Mouse (Mus musculus) heart, embryonic 10.5 days (tissue): Measurements from ENCODE around the gene Gpr157. TPM values are rescaled to one million over a fixed set of nuclear protein-coding genes. Genes with fewer than 3 reads are reported as not detected.

Experiments
- DNase-seq: peaks from one replicate; pipeline ENCODE4 v3.0.0-alpha.2; 2017; ENCODE audit warnings: low spot score
- H3K27ac ChIP-seq: fragments of 300-500 bp; sonication (generic); 2 replicates; pipeline ENCODE4 v1.5.1; 2016; ENCODE audit warnings: mild to moderate bottlenecking
- H3K27me3 ChIP-seq: fragments of 300-500 bp; sonication (generic); 2 replicates; pipeline ENCODE4 v1.6.1; 2016; ENCODE audit warnings: mild to moderate bottlenecking; ENCODE audit not compliant: poor library complexity, insufficient read depth, severe bottlenecking
- H3K36me3 ChIP-seq: fragments of 300-500 bp; sonication (generic); 2 replicates; pipeline ENCODE4 v1.6.1; 2016; ENCODE audit warnings: mild to moderate bottlenecking, moderate library complexity
- H3K4me1 ChIP-seq: fragments of 300-500 bp; sonication (generic); 2 replicates; pipeline ENCODE4 v1.6.1; 2016; ENCODE audit warnings: mild to moderate bottlenecking
- H3K4me3 ChIP-seq: fragments of 300-500 bp; sonication (generic); 2 replicates; pipeline ENCODE4 v1.5.1; 2016; ENCODE audit warnings: mild to moderate bottlenecking, moderate library complexity
- H3K9me3 ChIP-seq: fragments of 300-500 bp; sonication (generic); 2 replicates; pipeline ENCODE4 v1.6.1; 2016; ENCODE audit warnings: mild to moderate bottlenecking, moderate library complexity
- WGBS: fragments of 180-500 bp; shearing (Covaris S2); methylation state at CpG from one replicate; pipeline ENCODE4 v1.1.7; 2016; 5-methylcytosine and 5-hydroxymethylcytosine counted together
- polyA plus RNA-seq: library from polyadenylated mRNA; unstranded; fragments of >200 nt; fragmentation: Nextera tagmentation; extraction: Ambion mirVana; gene quantifications from 2 replicates; pipeline ENCODE4 v1.2.1, GENCODE M21; 2016

Gpr157 gene
- polyA plus RNA-seq, 1 experiment from 2014 or later: 0.85 TPM

GRCm38 (mm10) chr4:150121430-150121829 lies 34.3 kb downstream of the Gpr157 start:
- Histone ChIP-seq H3K27me3 (peaks cover 10% of the 10 kb centered on the region), H3K4me1 (peaks cover 34% of the 10 kb centered on the region), H3K27ac (no peak overlapping the region), H3K4me3 (no peak overlapping the region), H3K36me3 (no peaks in the 10 kb centered on the region), H3K9me3 (no peaks in the 10 kb centered on the region)
- 62% methylated on average over 8 of the region's 8 CpGs for WGBS
- no peak for DNase-seq

- H3K27me3 ChIP-seq: peaks cover 10% of the 10 kb centered on the region
- WGBS: 34% methylated on average over 3 of the region's 3 CpGs
- H3K9me3 ChIP-seq: no peaks in the 10 kb centered on the region
- no peak for DNase-seq
- no peaks in the 10 kb centered on the region for H3K36me3 ChIP-seq
- no peak overlapping the region for H3K27ac ChIP-seq
- no peak overlapping the region for H3K4me3 ChIP-seq
- H3K4me1 ChIP-seq: peaks cover 34% of the 10 kb centered on the region
These were observed 35.3 kb downstream of the Gpr157 start for GRCm38 (mm10) chr4:150122476-150122875.

- H3K27ac ChIP-seq: no peak overlapping the region
- DNase-seq: no peak
- peaks cover 24% of the 10 kb centered on the region for H3K4me1 ChIP-seq
- no peaks in the 10 kb centered on the region for H3K9me3 ChIP-seq
- peaks cover 10% of the 10 kb centered on the region; the same call in 1 of the 2 replicates for H3K27me3 ChIP-seq
- no peaks in the 10 kb centered on the region for H3K36me3 ChIP-seq
- no peak overlapping the region for H3K4me3 ChIP-seq
- 85% methylated on average over 5 of the region's 5 CpGs for WGBS
These were observed 39.2 kb downstream of the Gpr157 start for GRCm38 (mm10) chr4:150126373-150126772.

GRCm38 (mm10) chr4:150127894-150128293 lies 40.7 kb downstream of the Gpr157 start:
- H3K9me3 ChIP-seq: no peaks in the 10 kb centered on the region
- H3K36me3 ChIP-seq: no peaks in the 10 kb centered on the region
- no peak for DNase-seq
- H3K27ac ChIP-seq: no peak overlapping the region
- 90% methylated on average over 7 of the region's 7 CpGs for WGBS
- H3K4me1 ChIP-seq: peaks cover 22% of the 10 kb centered on the region
- no peak overlapping the region for H3K4me3 ChIP-seq
- H3K27me3 ChIP-seq: peaks cover 4% of the 10 kb centered on the region; the same call in 1 of the 2 replicates

GRCm38 (mm10) chr4:150128571-150128970 lies 41.4 kb downstream of the Gpr157 start:
- no peak for DNase-seq
- Histone ChIP-seq H3K36me3 (no peaks in the 10 kb centered on the region), H3K27me3 (0 out of 2 replicates have a peak, but pooled peaks cover under 1% of the 10 kb centered on the region), H3K27ac (no peak overlapping the region), H3K4me3 (no peak overlapping the region), H3K9me3 (no peaks in the 10 kb centered on the region), H3K4me1 (peaks cover 26% of the 10 kb centered on the region)
- WGBS: 81% methylated on average over 8 of the region's 8 CpGs

GRCm38 (mm10) chr4:150130661-150131060 lies 43.5 kb downstream of the Gpr157 start:
- Histone ChIP-seq H3K36me3 (no peaks in the 10 kb centered on the region), H3K4me1 (peaks cover 30% of the 10 kb centered on the region), H3K9me3 (no peaks in the 10 kb centered on the region), H3K27ac (no peak overlapping the region), H3K27me3 (peaks cover 4% of the 10 kb centered on the region; the same call in 1 of the 2 replicates), H3K4me3 (no peak overlapping the region)
- no peak for DNase-seq
- WGBS: 33% methylated on average over 2 of the region's 2 CpGs

- WGBS: 27% methylated on average over 24 of the region's 24 CpGs
These were observed 45.6 kb downstream of the Gpr157 start for GRCm38 (mm10) chr4:150132692-150133271.

GRCm38 (mm10) chr4:150135254-150135653 lies 48.1 kb downstream of the Gpr157 start:
- Histone ChIP-seq H3K4me3 (no peak overlapping the region), H3K9me3 (no peaks in the 10 kb centered on the region), H3K27me3 (peaks cover 16% of the 10 kb centered on the region), H3K36me3 (no peaks in the 10 kb centered on the region), H3K4me1 (peaks cover 60% of the 10 kb centered on the region), H3K27ac (no peak overlapping the region; the same call in 1 of the 2 replicates)
- DNase-seq: no peak
- 79% methylated on average over 7 of the region's 7 CpGs for WGBS

More at GRCm38 (mm10) chr4:150132692-150133271, 45.6 kb downstream of the Gpr157 start:
- Histone ChIP-seq H3K9me3 (no peaks in the 10 kb centered on the region), H3K36me3 (no peaks in the 10 kb centered on the region), H3K4me1 (peaks cover 44% of the 10 kb centered on the region), H3K27me3 (peaks cover 4% of the 10 kb centered on the region; the same call in 1 of the 2 replicates), H3K27ac (peak overlapping the region; percentile 47; the same call in 1 of the 2 replicates), H3K4me3 (peak overlapping the region; percentile 54)
- DNase-seq: no peak

- H3K4me1 ChIP-seq: peaks cover 46% of the 10 kb centered on the region
- H3K36me3 ChIP-seq: no peaks in the 10 kb centered on the region
- H3K4me3 ChIP-seq: no peak overlapping the region
- DNase-seq: peak; percentile 88
- no peak overlapping the region for H3K27ac ChIP-seq
- WGBS: 7% methylated on average over 10 of the region's 10 CpGs
- no peaks in the 10 kb centered on the region for H3K9me3 ChIP-seq
- peaks cover 21% of the 10 kb centered on the region for H3K27me3 ChIP-seq
These were observed 49.5 kb downstream of the Gpr157 start for GRCm38 (mm10) chr4:150136693-150137092.

- H3K27ac ChIP-seq: peak overlapping the region; percentile 4; the same call in 1 of the 2 replicates
- no peak overlapping the region for H3K4me3 ChIP-seq
These were observed 50.4 kb downstream of the Gpr157 start for GRCm38 (mm10) chr4:150137368-150138083.

GRCm38 (mm10) chr4:150138084-150138543 lies 50.9 kb downstream of the Gpr157 start:
- no peaks in the 10 kb centered on the region for H3K36me3 ChIP-seq
- peaks cover 21% of the 10 kb centered on the region for H3K27me3 ChIP-seq
- H3K4me3 ChIP-seq: peak overlapping the region; percentile 42
- H3K4me1 ChIP-seq: peaks cover 36% of the 10 kb centered on the region
- WGBS: 18% methylated on average over 9 of the region's 9 CpGs
- peak overlapping the region; percentile 4; the same call in 1 of the 2 replicates for H3K27ac ChIP-seq
- no peaks in the 10 kb centered on the region for H3K9me3 ChIP-seq
- peak; percentile 91 for DNase-seq

More at GRCm38 (mm10) chr4:150137368-150138083, 50.4 kb downstream of the Gpr157 start:
- Histone ChIP-seq H3K36me3 (no peaks in the 10 kb centered on the region), H3K27me3 (peaks cover 21% of the 10 kb centered on the region), H3K4me1 (peaks cover 42% of the 10 kb centered on the region), H3K9me3 (no peaks in the 10 kb centered on the region)
- WGBS: 76% methylated on average over 7 of the region's 7 CpGs
- DNase-seq: no peak

GRCm38 (mm10) chr4:150139090-150139489 lies 51.9 kb downstream of the Gpr157 start:
- no peak for DNase-seq
- no peak overlapping the region; the same call in 1 of the 2 replicates for H3K27ac ChIP-seq
- H3K4me1 ChIP-seq: peaks cover 35% of the 10 kb centered on the region
- 0 out of 2 replicates have a peak, but pooled peaks cover 3% of the 10 kb centered on the region for H3K36me3 ChIP-seq
- no peak overlapping the region for H3K4me3 ChIP-seq
- H3K27me3 ChIP-seq: peaks cover 17% of the 10 kb centered on the region
- H3K9me3 ChIP-seq: no peaks in the 10 kb centered on the region
- WGBS: 68% methylated on average over 13 of the region's 13 CpGs

- 84% methylated on average over 7 of the region's 7 CpGs for WGBS
- peaks cover 17% of the 10 kb centered on the region for H3K27me3 ChIP-seq
- peaks cover 34% of the 10 kb centered on the region for H3K4me1 ChIP-seq
- no peaks in the 10 kb centered on the region for H3K9me3 ChIP-seq
- no peak for DNase-seq
- no peak overlapping the region for H3K4me3 ChIP-seq
- H3K36me3 ChIP-seq: 0 out of 2 replicates have a peak, but pooled peaks cover 3% of the 10 kb centered on the region
- no peak overlapping the region for H3K27ac ChIP-seq
These were observed 53.2 kb downstream of the Gpr157 start for GRCm38 (mm10) chr4:150140346-150140745.
